Mouse (Mus musculus) right cerebral cortex, postnatal 4 days (tissue): Measurements from ENCODE around the gene Lypd6.

Experiments used
- DNase-seq: peaks from one replicate; pipeline ENCODE4 v3.0.0-alpha.2; 2022

The Lypd6 gene

GRCm38 (mm10) chr2:50066246-50066967, at the start of gene Lypd6:
Gene Lypd6, plus strand, starts transcription at chr2:50066429.
- peak; percentile 73 for DNase-seq

- DNase-seq: no peak
Measured at GRCm38 (mm10) chr2:50019477-50019876, 46.8 kb upstream of the Lypd6 start.

- DNase-seq: no peak
Measured at GRCm38 (mm10) chr2:50025549-50025948, 40.7 kb upstream of the Lypd6 start.

GRCm38 (mm10) chr2:50028930-50029329, 37.3 kb upstream of the Lypd6 start:
- no peak for DNase-seq

- DNase-seq: no peak
Measured at GRCm38 (mm10) chr2:50044170-50044870, 21.9 kb upstream of the Lypd6 start.

- DNase-seq: no peak
Measured at GRCm38 (mm10) chr2:50044871-50045470, 21.3 kb upstream of the Lypd6 start.

GRCm38 (mm10) chr2:50045841-50046240, 20.4 kb upstream of the Lypd6 start:
- DNase-seq: no peak

GRCm38 (mm10) chr2:50048442-50048841, 17.8 kb upstream of the Lypd6 start:
- no peak for DNase-seq

- DNase-seq: no peak
Measured at GRCm38 (mm10) chr2:50053893-50054292, 12.3 kb upstream of the Lypd6 start.

- DNase-seq: no peak
Measured at GRCm38 (mm10) chr2:50065902-50066245, 355 bp upstream of the Lypd6 start.

- DNase-seq: no peak
Measured at GRCm38 (mm10) chr2:50066968-50067315, 713 bp downstream of the Lypd6 start.

- no peak for DNase-seq
Measured at GRCm38 (mm10) chr2:50069571-50070295, 3.5 kb downstream of the Lypd6 start.

GRCm38 (mm10) chr2:50072158-50072557, 5.9 kb downstream of the Lypd6 start:
- DNase-seq: no peak

GRCm38 (mm10) chr2:50084746-50085145, 18.5 kb downstream of the Lypd6 start:
- DNase-seq: no peak

- DNase-seq: no peak
Measured at GRCm38 (mm10) chr2:50087761-50088160, 21.5 kb downstream of the Lypd6 start.

GRCm38 (mm10) chr2:50096336-50096735, 30.1 kb downstream of the Lypd6 start:
- DNase-seq: no peak

GRCm38 (mm10) chr2:50100364-50101151, 34.3 kb downstream of the Lypd6 start:
- DNase-seq: no peak

GRCm38 (mm10) chr2:50101152-50101450, 34.9 kb downstream of the Lypd6 start:
- DNase-seq: no peak

GRCm38 (mm10) chr2:50103850-50104503, 37.7 kb downstream of the Lypd6 start:
- DNase-seq: no peak

GRCm38 (mm10) chr2:50105590-50105989, 39.4 kb downstream of the Lypd6 start:
- no peak for DNase-seq

GRCm38 (mm10) chr2:50105992-50106391, 39.8 kb downstream of the Lypd6 start:
- DNase-seq: no peak

GRCm38 (mm10) chr2:50106879-50107278, 40.6 kb downstream of the Lypd6 start:
- DNase-seq: no peak
